Mouse (Mus musculus) hindbrain, embryonic 15.5 days (tissue): ENCODE measurements at regions not wholly inside any gene's neighbourhood (a gene's known extent, or its start where the extent isn't known, plus 50 kb on each side); places are given as distances from the start of the nearest gene placed in this dataset.

ENCODE experiments used
- ATAC-seq: fragments of 200-750 bp; cut with Nextera tagmentation; 2 replicates; pipeline ENCODE4 v1.8.0; 2017; ENCODE audit warnings: low read depth, moderate number of reproducible peaks, moderate TSS enrichment; ENCODE audit not compliant: low FRiP score
- H3K27ac ChIP-seq: fragments of 300-500 bp; sonication (generic); replicated peaks from 2 replicates; pipeline ENCODE4 v1.5.1; 2015; ENCODE audit warnings: mild to moderate bottlenecking, inconsistent platforms
- H3K27me3 ChIP-seq: fragments of 300-500 bp; sonication (generic); 2 replicates; pipeline ENCODE4 v1.6.1; 2015; ENCODE audit warnings: control low read depth, inconsistent platforms
- H3K36me3 ChIP-seq: fragments of 300-500 bp; sonication (generic); 2 replicates; pipeline ENCODE4 v1.6.1; 2015; ENCODE audit warnings: control low read depth, inconsistent platforms
- H3K4me1 ChIP-seq: fragments of 300-500 bp; sonication (generic); replicated peaks from 2 replicates; pipeline ENCODE4 v1.6.1; 2015; ENCODE audit warnings: control low read depth, inconsistent platforms
- H3K4me2 ChIP-seq: fragments of 300-500 bp; sonication (generic); 2 replicates; pipeline ENCODE4 v1.6.1; 2015; ENCODE audit warnings: moderate library complexity, mild to moderate bottlenecking, inconsistent platforms
- H3K4me3 ChIP-seq: fragments of 300-500 bp; sonication (generic); 2 replicates; pipeline ENCODE4 v1.5.1; 2015; ENCODE audit warnings: mild to moderate bottlenecking, inconsistent platforms
- H3K9ac ChIP-seq: fragments of 300-500 bp; sonication (generic); 2 replicates; pipeline ENCODE4 v1.6.1; 2015; ENCODE audit warnings: inconsistent platforms
- H3K9me3 ChIP-seq: fragments of 300-500 bp; sonication (generic); 2 replicates; pipeline ENCODE4 v1.6.1; 2016; ENCODE audit warnings: control low read depth, inconsistent platforms
- WGBS: fragments of 180-500 bp; shearing (Covaris S2); methylation state at CpG from one replicate; pipeline ENCODE4 v1.1.7; 2015; 5-methylcytosine and 5-hydroxymethylcytosine counted together

GRCm38 (mm10) chr13:90729078-90729477 lies 176.1 kb downstream of the Atp6ap1l start:
- Histone ChIP-seq H3K4me3 (no peak overlapping the region), H3K4me2 (no peak overlapping the region), H3K36me3 (no peaks in the 10 kb centered on the region), H3K27ac (no peak overlapping the region), H3K4me1 (0 out of 2 replicates have a peak, but pooled peaks cover under 1% of the 10 kb centered on the region), H3K27me3 (no peaks in the 10 kb centered on the region), H3K9me3 (no peaks in the 10 kb centered on the region), H3K9ac (no peak overlapping the region)
- ATAC-seq: no peak

- WGBS: 87% methylated on average over 4 of the region's 4 CpGs
- Histone ChIP-seq H3K9me3 (no peaks in the 10 kb centered on the region), H3K36me3 (no peaks in the 10 kb centered on the region), H3K9ac (no peak overlapping the region), H3K4me2 (no peak overlapping the region), H3K27me3 (no peaks in the 10 kb centered on the region), H3K4me1 (0 out of 2 replicates have a peak, but pooled peaks cover 2% of the 10 kb centered on the region), H3K27ac (no peak overlapping the region), H3K4me3 (no peak overlapping the region)
- no peak for ATAC-seq
These were observed 177.3 kb downstream of the Atp6ap1l start for GRCm38 (mm10) chr13:90727816-90728215.

GRCm38 (mm10) chr13:90725053-90725827 lies 179.9 kb downstream of the Atp6ap1l start:
- H3K4me2 ChIP-seq: no peak overlapping the region
- no peak overlapping the region for H3K27ac ChIP-seq
- H3K36me3 ChIP-seq: no peaks in the 10 kb centered on the region
- H3K9me3 ChIP-seq: no peaks in the 10 kb centered on the region
- 89% methylated on average over 10 of the region's 10 CpGs for WGBS
- H3K27me3 ChIP-seq: no peaks in the 10 kb centered on the region
- H3K4me3 ChIP-seq: no peak overlapping the region
- 0 out of 2 replicates have a peak, but pooled peaks cover 2% of the 10 kb centered on the region for H3K4me1 ChIP-seq
- H3K9ac ChIP-seq: no peak overlapping the region
- ATAC-seq: no peak

GRCm38 (mm10) chr13:90724598-90724997 lies 180.6 kb downstream of the Atp6ap1l start:
- Histone ChIP-seq H3K36me3 (no peaks in the 10 kb centered on the region), H3K9ac (no peak overlapping the region), H3K4me3 (no peak overlapping the region), H3K4me2 (no peak overlapping the region), H3K9me3 (no peaks in the 10 kb centered on the region), H3K4me1 (0 out of 2 replicates have a peak, but pooled peaks cover 2% of the 10 kb centered on the region), H3K27ac (no peak overlapping the region), H3K27me3 (no peaks in the 10 kb centered on the region)
- WGBS: 95% methylated on average over 3 of the region's 3 CpGs
- ATAC-seq: no peak

GRCm38 (mm10) chr13:90723533-90723898 lies 181.6 kb downstream of the Atp6ap1l start:
- 0 out of 2 replicates have a peak, but pooled peaks cover 2% of the 10 kb centered on the region for H3K4me1 ChIP-seq
- no peak overlapping the region for H3K4me3 ChIP-seq
- H3K9me3 ChIP-seq: no peaks in the 10 kb centered on the region
- 33% methylated on average over 3 of the region's 3 CpGs for WGBS
- H3K27ac ChIP-seq: no peak overlapping the region
- ATAC-seq: no peak
- no peaks in the 10 kb centered on the region for H3K27me3 ChIP-seq
- no peak overlapping the region for H3K4me2 ChIP-seq
- no peaks in the 10 kb centered on the region for H3K36me3 ChIP-seq
- H3K9ac ChIP-seq: no peak overlapping the region

- Histone ChIP-seq H3K27me3 (no peaks in the 10 kb centered on the region), H3K9ac (no peak overlapping the region), H3K36me3 (no peaks in the 10 kb centered on the region), H3K27ac (no peak overlapping the region), H3K9me3 (no peaks in the 10 kb centered on the region), H3K4me3 (no peak overlapping the region), H3K4me1 (0 out of 2 replicates have a peak, but pooled peaks cover 2% of the 10 kb centered on the region), H3K4me2 (no peak overlapping the region)
- WGBS: 61% methylated on average over 8 of the region's 8 CpGs
- ATAC-seq: 0 out of 2 replicates have a peak, but pooled peaks have one; percentile 34
These were observed 182.3 kb downstream of the Atp6ap1l start for GRCm38 (mm10) chr13:90722599-90723532.

GRCm38 (mm10) chr13:90684324-90684723 lies 220.8 kb downstream of the Atp6ap1l start:
- no peak for ATAC-seq
- Histone ChIP-seq H3K9ac (no peak overlapping the region), H3K4me2 (no peak overlapping the region), H3K9me3 (no peaks in the 10 kb centered on the region), H3K4me3 (no peak overlapping the region), H3K36me3 (no peaks in the 10 kb centered on the region), H3K27ac (no peak overlapping the region), H3K4me1 (no peaks in the 10 kb centered on the region), H3K27me3 (no peaks in the 10 kb centered on the region)
- WGBS: 90% methylated on average over 2 of the region's 2 CpGs

GRCm38 (mm10) chr13:90679162-90680010 lies 225.8 kb downstream of the Atp6ap1l start:
- Histone ChIP-seq H3K27me3 (no peaks in the 10 kb centered on the region), H3K4me3 (no peak overlapping the region), H3K4me2 (no peak overlapping the region), H3K4me1 (no peaks in the 10 kb centered on the region), H3K9ac (no peak overlapping the region), H3K27ac (no peak overlapping the region), H3K9me3 (no peaks in the 10 kb centered on the region), H3K36me3 (no peaks in the 10 kb centered on the region)
- no peak for ATAC-seq
- WGBS: 66% methylated on average over 8 of the region's 8 CpGs

- no peak overlapping the region for H3K9ac ChIP-seq
- WGBS: 89% methylated on average over 3 of the region's 3 CpGs
- no peak for ATAC-seq
- no peaks in the 10 kb centered on the region for H3K9me3 ChIP-seq
- no peak overlapping the region for H3K4me3 ChIP-seq
- H3K27me3 ChIP-seq: no peaks in the 10 kb centered on the region
- H3K4me2 ChIP-seq: no peak overlapping the region
- no peak overlapping the region for H3K27ac ChIP-seq
- H3K36me3 ChIP-seq: no peaks in the 10 kb centered on the region
- no peaks in the 10 kb centered on the region for H3K4me1 ChIP-seq
These were observed 231.3 kb downstream of the Atp6ap1l start for GRCm38 (mm10) chr13:90673823-90674222.

- H3K9me3 ChIP-seq: no peaks in the 10 kb centered on the region
- H3K4me1 ChIP-seq: no peaks in the 10 kb centered on the region
- WGBS: 98% methylated on average over 1 of the region's 1 CpGs
- no peak overlapping the region for H3K4me3 ChIP-seq
- no peak for ATAC-seq
- H3K36me3 ChIP-seq: no peaks in the 10 kb centered on the region
- H3K27ac ChIP-seq: no peak overlapping the region
- H3K27me3 ChIP-seq: no peaks in the 10 kb centered on the region
- H3K9ac ChIP-seq: no peak overlapping the region
- no peak overlapping the region for H3K4me2 ChIP-seq
These were observed 232.1 kb downstream of the Atp6ap1l start for GRCm38 (mm10) chr13:90673079-90673478.

GRCm38 (mm10) chr13:90661567-90662141 lies 243.5 kb downstream of the Atp6ap1l start:
- Histone ChIP-seq H3K36me3 (no peaks in the 10 kb centered on the region), H3K9ac (no peak overlapping the region), H3K4me1 (0 out of 2 replicates have a peak, but pooled peaks cover 5% of the 10 kb centered on the region), H3K4me3 (no peak overlapping the region), H3K27ac (no peak overlapping the region), H3K9me3 (no peaks in the 10 kb centered on the region), H3K27me3 (no peaks in the 10 kb centered on the region), H3K4me2 (no peak overlapping the region)
- ATAC-seq: no peak
- WGBS: 69% methylated on average over 3 of the region's 3 CpGs
